Mouse (Mus musculus): Measurements from ENCODE around the gene Rpl9-ps6.
A peak's percentile ranks its signal among the peaks of the same experiment; 100 is the strongest.

Rpl9-ps6 gene

DNA sequence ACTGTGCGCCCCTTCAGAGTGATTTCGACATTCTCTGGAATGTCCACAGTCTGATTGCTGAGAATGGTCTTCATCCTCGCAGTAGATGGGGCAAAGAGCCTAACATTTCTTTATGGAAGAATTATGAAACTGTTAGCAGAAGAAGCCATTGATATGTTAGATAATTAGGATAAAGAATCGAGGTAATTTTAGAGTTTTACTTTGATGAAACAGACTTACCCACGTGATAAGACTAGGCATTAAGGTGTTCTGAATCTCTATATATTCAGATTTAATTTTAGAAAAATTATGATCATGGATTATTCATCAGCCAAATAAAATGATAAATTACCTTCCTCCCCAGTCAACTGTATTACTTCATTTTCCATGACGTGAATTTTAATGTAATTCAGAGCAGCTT, at the start of gene Rpl9-ps6:
Rpl9-ps6 (minus strand) TSS at position 101 of the 400 bp plus-strand sequence.
- no peak for DNase-seq (ENCODE audit: low spot score in 2 of 2)

DNA sequence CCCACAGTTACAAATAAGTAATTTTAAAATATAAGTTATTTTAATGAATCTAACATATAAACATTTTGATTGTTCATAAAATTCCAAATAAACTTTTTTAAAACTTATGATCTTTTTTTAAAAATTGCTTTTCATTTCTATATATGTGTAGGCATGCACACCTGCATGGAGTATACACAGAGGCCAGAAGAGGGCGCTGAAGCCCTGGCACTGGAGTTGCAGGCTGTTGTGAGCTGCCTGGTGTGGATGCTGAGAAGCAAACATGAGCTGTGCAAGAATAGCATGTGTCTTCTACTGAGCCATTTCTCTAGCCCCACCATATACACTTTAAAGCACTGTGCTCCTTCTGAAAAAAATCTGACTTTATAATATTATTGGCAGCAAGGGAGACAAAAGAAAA, 46.1 kb upstream of the Rpl9-ps6 start:
- no peak for DNase-seq (ENCODE audit: low spot score in 2 of 2)

DNA sequence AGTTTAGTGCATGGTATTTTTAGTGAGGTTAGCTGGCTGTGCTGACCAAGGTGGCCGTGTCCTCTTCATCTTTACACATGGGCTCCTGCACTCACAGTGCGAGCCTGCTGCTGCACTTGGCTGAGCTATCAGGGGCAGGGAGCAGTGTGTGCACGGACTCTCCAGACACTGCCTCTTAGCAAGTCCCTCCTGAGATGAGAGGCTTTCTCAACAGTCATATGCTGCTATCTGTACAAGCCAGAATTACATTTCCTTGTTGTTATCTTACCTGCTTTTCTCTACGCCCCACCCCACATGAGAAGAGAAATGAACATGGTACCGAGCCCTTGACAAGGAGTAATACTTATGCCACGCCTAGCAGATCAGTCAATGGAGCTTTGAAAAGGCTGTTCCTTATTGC, 44.6 kb upstream of the Rpl9-ps6 start:
- DNase-seq (ENCODE audit: low spot score in 2 of 2): no peak

DNA sequence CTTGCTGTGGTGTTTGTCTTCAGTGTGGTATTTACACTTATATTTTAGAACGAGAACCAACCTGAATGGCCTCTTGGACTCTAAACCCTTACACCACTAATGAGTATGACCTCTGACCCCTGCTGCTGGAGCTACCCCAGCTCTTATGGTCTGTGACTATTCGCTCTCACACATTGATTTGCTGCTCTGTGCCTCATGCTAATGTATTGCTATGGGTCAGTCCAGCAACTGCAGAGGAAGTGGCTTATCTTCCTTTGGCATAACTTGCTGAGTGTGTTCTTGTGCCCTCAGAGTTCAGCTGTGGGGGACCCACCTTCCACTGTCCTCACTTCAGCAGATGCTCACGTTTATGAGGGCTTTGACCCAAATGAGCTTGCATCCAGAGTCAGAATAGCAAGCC, 43.9 kb upstream of the Rpl9-ps6 start:
- DNase-seq (ENCODE audit: low spot score in 2 of 2): no peak

DNA sequence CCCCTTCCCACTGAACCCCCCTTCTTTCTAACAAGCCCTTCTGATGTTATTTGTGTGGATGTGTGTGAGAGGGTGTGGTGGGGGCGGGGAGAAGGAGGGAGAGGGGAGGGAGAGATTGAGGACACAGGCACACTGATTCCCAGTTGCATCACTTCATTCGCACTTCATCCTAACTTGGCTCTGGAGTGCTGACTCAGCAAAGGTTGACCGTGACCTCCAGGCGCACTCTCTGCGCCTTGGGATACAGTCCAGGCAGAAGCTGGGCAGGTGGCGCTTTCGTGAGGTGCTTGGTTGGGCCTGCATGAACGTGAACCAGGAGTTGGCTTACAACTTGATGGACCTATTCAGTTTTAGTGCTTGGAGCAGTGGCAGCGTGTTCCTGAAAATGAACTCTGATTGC, 41.1 kb upstream of the Rpl9-ps6 start:
- DNase-seq (ENCODE audit: low spot score in 2 of 2): no peak

DNA sequence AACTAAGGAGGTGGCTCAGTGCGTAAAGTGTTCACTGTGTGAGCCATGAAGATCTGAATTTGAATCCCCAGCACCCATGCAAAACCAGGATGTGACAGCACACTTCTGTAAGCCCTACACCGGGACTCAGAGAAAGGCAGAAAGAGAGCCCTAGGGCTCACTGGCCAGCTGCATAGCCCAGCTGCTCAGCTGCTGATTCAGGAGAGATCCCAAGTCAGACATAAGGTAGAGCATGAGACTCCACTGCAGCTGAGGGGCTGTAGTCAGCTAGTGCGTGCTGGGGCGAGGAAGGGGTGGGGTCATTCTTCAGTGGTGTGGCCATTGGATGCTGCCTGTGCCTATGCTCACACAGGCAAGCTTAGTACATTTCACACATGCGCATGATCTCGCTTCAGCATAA, 40.7 kb upstream of the Rpl9-ps6 start:
- no peak for DNase-seq (ENCODE audit: low spot score in 2 of 2)

DNA sequence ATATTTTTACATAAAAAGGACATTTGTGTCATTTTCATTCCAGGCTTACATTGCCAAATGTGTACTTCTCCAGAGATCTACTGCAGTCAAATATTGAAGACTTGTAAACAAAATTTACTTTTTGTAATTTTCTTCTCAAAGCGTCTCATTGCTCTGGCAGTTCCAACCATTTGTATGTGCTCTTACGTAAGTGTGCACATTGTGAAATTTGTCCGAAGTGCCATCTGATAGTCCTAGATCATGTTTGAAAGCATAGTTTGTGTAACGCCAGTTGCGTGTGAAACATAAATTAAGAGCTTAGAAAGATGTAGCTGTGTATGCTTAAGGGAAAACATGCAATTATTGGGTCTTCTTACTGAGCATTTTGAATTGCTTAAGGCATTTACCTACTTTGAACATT, 40.1 kb upstream of the Rpl9-ps6 start:
- DNase-seq (ENCODE audit: low spot score in 2 of 2): no peak

DNA sequence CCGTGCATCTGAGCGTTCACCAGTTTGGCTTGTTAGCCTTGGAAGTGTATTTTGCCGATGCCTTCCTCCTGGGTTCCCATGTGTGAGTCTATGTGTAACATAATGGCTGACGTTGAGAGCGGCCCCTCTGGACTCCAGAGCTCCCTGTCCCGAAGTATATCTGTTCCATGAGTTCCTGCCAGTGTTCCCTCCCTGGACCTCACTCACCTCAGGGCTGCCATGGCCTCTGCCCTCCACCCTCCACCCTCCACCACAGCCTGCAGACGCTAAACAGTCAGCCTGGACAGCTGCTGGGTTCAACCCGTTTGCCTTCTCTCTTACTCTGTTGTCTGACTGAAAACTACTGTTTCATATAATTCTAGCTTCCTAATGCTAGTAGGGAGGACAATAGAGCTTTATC, 39.7 kb upstream of the Rpl9-ps6 start:
- no peak for DNase-seq (ENCODE audit: low spot score in 2 of 2)

DNA sequence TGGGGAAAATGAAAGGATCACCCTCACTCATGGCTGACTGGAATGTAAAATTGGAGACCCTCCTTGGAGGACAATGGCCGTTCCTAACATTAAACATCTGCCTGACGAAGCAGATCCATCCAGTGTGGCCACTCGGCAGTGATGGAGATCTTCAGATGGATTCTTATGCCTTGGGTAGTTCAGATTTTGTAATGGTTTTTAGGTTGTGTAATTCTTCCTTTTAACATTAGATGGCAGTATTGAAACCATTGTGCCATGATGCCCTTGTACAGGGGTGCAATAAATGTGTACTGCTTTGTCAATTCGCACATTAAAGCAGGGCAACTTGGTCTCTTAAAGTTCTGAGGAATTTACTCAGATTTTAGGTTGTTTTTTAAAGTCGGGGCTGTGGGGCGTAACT, 35.0 kb upstream of the Rpl9-ps6 start:
- DNase-seq (ENCODE audit: low spot score in 2 of 2): no peak

DNA sequence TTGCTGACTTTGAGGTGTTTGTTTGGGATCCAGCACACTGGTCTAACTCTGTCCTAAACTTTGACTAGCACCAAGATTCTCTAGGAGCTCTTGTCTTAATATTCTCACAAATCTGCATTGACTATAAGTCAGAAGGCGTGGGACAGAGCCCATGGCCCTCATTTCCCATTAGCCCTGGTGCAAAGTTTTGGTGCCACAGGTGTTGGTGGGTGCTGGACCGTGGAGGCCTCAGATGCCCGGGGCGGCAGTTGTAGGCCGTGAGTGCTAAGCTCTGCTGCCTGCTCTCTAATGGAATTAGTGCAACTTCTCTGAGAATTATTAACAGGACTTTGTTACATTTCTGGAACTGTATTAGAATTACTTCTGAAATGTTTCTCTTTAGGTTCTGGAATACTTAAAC, 31.6 kb upstream of the Rpl9-ps6 start:
- no peak for DNase-seq (ENCODE audit: low spot score in 2 of 2)

DNA sequence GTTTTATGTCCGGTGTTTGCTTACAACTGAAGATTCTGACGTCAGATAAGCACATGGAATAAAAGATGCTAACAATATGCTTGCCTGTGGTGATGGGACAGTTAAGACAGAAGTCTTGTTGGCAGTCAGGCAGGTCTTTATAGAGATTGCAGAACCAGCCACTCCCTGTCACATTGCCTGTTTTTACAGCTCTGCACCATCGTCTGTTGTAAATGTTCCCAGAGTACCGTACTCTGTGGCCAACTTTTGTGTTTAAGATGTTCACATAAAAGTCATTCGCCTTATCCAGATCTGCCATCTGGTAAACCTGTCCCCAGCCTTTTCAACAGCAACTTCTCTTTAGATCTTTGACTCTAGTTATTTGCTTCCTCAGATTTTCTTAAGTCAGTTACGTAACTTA, 31.0 kb upstream of the Rpl9-ps6 start:
- no peak for DNase-seq (ENCODE audit: low spot score in 2 of 2)

DNA sequence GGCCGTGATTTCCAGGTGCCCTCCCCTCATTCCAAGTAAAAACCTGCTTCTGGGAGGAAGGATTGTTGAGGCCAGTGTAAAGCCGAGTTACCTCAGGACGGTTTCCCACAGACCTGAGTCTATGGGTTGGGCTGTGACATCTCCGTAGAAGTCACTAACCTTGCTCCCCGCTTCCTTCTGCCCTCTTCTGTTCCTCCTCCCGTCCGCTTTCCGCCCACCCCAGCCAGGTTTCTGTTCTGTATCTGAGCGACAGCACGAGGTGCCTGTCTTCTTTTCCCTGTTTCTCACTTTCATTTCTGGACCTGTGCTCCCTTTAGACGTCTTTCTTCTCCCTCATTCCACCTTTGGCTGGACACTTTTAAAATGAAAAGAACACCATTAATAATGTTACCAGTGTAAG, 28.7 kb upstream of the Rpl9-ps6 start:
- DNase-seq (ENCODE audit: low spot score in 2 of 2): no peak

DNA sequence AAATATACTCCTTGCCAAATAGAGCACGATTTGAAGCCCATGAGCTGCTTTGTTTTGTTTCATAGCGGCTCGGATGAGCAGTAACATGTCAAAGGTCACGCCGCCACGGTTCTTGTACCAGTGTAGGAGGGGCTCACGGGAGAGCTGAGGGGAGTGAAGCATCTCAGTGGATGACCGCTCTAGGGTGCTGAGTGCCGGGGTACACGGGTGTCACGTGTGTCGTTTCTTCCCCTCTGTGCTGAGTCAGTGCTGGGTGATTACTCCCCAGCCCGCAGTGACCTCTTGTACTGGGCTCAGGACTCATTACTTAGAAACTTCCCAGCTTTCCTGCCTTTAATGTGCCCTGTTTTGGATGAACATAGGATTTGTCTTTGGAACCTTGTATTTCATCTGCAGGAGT, 28.2 kb upstream of the Rpl9-ps6 start:
- DNase-seq (ENCODE audit: low spot score in 2 of 2): no peak

DNA sequence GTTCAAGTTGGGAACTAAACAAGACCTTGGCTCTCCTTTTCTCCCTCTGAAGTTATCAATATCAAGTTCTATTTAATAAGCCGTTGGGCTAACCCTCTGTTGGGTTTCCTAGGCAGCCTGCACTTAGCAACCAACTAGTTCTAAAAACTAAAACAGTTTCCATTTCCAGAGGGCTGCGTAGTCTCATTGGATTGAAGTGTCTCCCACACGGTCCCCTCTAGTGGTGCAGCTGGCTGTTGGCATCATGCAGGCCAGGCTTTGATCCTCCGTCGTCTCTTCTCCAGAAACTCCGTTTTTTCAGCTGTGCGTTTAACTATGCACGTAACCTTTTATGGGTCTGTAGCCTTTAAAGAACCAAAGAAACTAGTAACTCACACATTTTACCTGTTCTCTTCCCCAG, 27.1 kb upstream of the Rpl9-ps6 start:
- DNase-seq (ENCODE audit: low spot score in 2 of 2): peak; percentile 40 to 48

DNA sequence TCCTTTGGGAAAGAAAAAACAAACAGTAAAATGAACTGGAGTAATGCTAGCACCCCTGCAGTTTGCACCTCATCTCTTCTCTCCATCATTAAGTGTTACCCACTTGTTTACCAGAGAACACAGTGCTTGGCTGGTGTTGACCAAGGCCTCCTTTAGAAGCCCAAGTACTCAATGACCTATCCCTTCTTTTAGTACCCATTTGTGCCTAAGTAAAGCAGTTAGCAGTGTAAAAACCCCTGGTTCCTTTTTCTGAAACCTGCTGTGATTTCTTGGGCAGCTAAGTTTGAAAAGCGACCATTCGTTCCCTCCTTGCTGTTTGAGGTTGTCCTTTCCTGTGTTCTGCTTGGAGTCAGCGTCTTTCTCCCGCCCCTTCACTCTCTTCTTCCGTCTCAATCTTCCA, 26.6 kb upstream of the Rpl9-ps6 start:
- no peak for DNase-seq (ENCODE audit: low spot score in 2 of 2)

DNA sequence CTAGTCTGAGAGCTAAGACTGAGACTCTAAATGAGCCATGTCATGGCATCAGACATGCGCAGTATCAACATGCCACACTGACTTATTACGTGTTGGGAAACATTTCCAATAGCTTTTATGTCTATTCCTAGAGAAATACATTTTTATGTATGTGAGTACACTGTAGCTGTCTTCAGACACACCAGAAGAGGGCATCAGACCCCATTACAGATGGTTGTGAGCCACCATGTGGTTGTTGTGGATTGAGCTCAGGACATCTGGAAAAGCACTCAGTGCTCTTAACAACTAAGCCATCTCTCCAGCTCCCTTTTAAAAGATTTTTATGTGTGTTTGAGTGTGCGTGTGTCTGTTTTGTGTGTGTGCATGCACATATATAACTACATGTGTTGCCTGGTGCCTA, 26.0 kb upstream of the Rpl9-ps6 start:
- no peak for DNase-seq (ENCODE audit: low spot score in 2 of 2)

DNA sequence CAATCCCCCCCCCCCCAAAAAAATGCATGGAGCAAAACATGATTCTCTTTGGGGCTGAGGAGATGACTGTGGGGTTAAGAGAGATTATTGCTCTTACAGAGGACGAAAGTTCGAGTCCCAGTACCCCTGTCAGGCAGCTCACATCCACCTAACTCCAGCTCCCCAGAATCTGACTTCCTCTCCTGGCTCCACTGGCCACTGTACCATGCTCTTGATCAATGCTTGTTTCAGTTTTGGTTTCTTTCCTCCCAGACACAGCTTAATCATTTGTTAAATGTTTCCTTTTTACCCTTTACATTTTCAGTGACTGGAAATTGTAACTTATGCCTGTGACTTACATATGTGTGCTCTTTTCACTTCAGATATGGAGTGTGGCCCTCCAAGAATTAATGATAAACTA, 24.6 kb upstream of the Rpl9-ps6 start:
- no peak for DNase-seq (ENCODE audit: low spot score in 2 of 2)

DNA sequence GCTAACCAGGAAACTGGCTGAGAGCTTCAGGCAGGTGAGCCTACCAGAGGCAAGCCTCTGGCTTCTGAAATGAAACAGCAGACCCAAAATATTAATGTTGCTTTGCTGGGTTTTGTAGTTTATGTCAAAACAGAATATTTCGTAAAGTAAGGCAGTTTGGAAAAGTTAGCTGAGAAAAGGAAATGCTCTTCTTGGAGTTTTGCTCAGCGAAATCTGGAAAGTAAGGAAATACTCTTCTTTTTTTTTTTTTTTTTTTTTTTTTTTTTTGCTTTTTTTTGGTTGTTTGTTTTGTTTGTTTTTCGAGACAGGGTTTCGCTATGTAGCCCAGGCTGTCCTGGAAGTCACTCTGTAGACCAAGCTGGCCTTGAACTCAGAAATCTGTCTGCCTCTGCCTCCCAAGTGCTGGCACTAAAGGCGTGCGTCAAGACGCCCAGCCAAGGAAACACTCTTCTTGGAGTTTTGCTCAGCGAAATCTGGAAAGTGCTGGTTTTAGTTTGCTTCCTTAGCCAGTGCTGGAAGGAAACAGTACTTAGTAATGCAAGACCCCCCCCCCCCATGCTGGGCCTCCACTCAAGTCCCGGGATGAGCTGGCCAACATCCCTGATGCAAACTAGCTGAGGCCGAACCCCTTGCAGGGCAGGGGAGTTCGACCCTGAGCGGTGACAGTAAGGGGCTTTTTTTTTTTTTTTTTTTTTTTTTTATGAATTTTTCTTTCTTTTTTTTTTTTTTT, 23.0 kb upstream of the Rpl9-ps6 start:
- no peak for DNase-seq (ENCODE audit: low spot score in 2 of 2)

DNA sequence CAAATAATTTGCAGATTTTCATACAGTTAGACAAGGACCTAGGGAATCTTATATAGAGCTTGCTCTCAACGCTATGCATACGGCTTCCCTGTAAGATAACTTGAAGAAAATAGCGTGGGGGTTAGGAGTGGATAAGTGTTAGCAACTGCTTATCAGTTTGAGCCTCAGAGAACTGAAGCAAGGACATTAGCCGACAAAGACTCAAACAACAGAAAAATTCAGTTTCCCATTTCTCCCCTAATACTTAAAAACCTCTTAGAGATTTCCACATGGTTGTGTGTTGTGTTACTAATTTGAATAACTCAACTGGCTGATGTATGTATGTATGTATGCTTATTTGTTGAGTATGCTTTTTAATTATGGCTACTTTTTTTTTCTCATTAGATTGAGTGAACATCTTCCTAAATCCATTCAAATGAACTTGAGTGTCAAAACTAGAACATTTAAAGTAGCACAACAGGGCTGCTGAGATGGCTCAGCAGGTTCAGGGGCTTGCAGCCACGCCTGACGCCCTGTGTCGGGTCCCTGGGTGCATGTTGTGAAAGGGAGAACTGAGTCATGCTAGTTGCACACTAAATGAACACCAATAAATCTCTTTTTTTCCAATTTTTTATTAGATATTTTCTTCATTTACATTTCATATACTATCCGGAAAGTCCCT, 21.3 kb upstream of the Rpl9-ps6 start:
- DNase-seq (ENCODE audit: low spot score in 2 of 2): no peak

DNA sequence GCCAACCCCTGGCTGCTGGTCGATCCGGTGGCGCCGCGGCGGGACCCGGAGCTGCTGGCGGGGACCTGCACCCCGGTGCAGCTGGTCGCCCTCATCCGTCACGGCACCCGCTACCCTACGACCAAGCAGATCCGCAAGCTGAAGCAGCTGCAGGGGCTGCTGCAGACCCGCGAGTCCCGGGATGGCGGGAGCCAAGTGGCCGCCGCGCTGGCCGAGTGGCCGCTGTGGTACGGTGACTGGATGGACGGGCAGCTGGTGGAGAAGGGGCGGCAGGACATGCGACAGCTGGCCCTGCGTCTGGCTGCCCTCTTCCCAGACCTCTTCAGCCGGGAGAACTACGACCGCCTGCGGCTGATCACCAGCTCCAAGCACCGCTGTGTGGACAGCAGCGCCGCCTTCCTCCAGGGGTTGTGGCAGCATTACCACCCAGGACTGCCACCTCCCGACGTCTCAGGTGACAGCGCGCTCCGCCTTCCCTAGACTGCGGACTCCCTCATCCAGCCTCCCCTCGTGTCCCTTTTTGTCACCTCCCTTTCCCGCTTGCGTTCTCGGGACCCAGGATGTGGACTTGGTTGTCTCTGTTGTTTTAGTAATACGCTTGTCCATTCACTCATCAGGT, 19.8 kb upstream of the Rpl9-ps6 start:
- peak; percentile 72 to 73 for DNase-seq (ENCODE audit: low spot score in 2 of 2)

DNA sequence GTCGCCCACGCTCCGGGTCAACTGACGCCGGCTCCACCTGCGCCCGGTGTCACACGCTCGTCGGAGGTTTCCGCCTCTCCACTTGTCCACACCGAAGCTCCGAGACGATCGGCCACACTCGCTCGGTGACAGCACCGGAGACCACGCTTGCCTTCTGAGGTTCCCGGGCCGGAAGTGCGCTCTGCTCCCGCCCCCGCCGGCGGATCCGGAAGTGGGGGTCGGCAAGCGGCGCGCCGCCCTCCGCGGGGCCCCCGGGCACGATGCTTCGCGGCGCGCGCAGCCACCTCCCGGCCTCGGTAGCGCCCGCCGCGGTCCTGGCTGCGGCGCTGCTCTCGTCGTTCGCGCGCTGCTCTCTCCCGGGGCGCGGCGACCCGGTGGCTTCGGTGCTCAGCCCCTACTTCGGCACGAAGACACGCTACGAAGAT, 19.3 kb upstream of the Rpl9-ps6 start, which contains the start of gene Minpp1:
Minpp1 (plus strand) TSS at position 89 of the 425 bp plus-strand sequence.
- peak; percentile 91 to 92 for DNase-seq (ENCODE audit: low spot score in 2 of 2)

DNA sequence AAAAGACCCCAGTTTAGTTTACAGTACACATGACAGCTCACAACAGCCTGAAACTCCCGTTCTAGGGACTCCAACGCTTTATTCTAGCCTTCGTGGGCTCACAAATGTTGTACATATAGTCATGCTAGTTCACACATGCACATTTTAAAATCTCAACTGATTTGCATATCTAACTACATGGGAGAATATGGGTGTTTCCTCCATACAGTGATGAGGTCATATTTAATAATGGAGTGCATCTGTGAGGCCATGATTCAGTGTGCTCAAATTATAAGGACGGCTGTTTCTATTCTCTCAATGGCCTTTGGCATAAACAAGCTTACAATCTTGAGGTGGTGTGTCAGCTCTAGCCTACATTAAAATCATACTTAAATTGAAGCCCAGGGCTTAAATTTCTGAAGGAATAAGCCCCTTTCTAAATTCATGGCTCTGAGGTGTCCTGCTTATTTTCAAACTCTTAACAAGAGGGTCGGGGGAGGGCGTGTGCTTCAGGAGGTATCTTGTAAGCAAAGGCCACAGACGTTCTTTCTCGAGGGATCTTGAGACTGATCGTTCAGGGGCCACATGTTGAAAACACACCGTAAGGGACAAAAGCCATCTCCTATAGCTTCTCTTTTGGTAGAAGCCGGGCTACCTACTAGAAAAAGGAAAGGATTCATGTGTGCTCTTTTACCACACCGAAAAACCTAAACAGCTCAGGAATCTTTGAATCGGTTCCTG, 18.7 kb upstream of the Rpl9-ps6 start:
- DNase-seq (ENCODE audit: low spot score in 2 of 2): no peak
